Mouse (Mus musculus) hindbrain, embryonic 12.5 days (tissue): ENCODE measurements around the gene Polq. TPM values are rescaled to one million over a fixed set of nuclear protein-coding genes. Genes with fewer than 3 reads are reported as not detected.

Source experiments
- ATAC-seq: fragments of 200-750 bp; cut with Nextera tagmentation; 2 replicates; pipeline ENCODE4 v1.8.0; 2017; ENCODE audit warnings: moderate TSS enrichment; ENCODE audit not compliant: low FRiP score
- H3K27ac ChIP-seq: fragments of 300-500 bp; sonication (generic); 2 replicates; pipeline ENCODE4 v1.5.1; 2016; ENCODE audit warnings: mild to moderate bottlenecking
- H3K27me3 ChIP-seq: fragments of 300-500 bp; sonication (generic); 2 replicates; pipeline ENCODE4 v1.6.1; 2016; ENCODE audit warnings: mild to moderate bottlenecking
- H3K36me3 ChIP-seq: fragments of 300-500 bp; sonication (generic); 2 replicates; pipeline ENCODE4 v1.6.1; 2016; ENCODE audit warnings: mild to moderate bottlenecking
- H3K4me1 ChIP-seq: fragments of 300-500 bp; sonication (generic); 2 replicates; pipeline ENCODE4 v1.6.1; 2016
- H3K4me2 ChIP-seq: fragments of 300-500 bp; sonication (generic); replicated peaks from 2 replicates; pipeline ENCODE4 v1.6.1; 2016; ENCODE audit warnings: mild to moderate bottlenecking
- H3K4me3 ChIP-seq: fragments of 300-500 bp; sonication (generic); 2 replicates; pipeline ENCODE4 v1.5.1; 2016; ENCODE audit warnings: mild to moderate bottlenecking
- H3K9ac ChIP-seq: fragments of 300-500 bp; sonication (generic); 2 replicates; pipeline ENCODE4 v1.6.1; 2016; ENCODE audit warnings: mild to moderate bottlenecking, moderate library complexity
- H3K9me3 ChIP-seq: fragments of 300-500 bp; sonication (generic); replicated peaks from 2 replicates; pipeline ENCODE4 v1.6.1; 2016; ENCODE audit warnings: mild to moderate bottlenecking
- WGBS: fragments of 180-500 bp; shearing (Covaris S2); methylation state at CpG from one replicate; pipeline ENCODE4 v1.1.7; 2016; 5-methylcytosine and 5-hydroxymethylcytosine counted together
- polyA plus RNA-seq: library from polyadenylated mRNA; unstranded; fragments of >200 nt; fragmentation: Nextera tagmentation; extraction: Ambion mirVana; gene quantifications from 2 replicates; pipeline ENCODE4 v1.2.1, GENCODE M21; 2016

Gene Polq
- polyA plus RNA-seq = 7.8 and 8.6 TPM in 2 replicates

DNA sequence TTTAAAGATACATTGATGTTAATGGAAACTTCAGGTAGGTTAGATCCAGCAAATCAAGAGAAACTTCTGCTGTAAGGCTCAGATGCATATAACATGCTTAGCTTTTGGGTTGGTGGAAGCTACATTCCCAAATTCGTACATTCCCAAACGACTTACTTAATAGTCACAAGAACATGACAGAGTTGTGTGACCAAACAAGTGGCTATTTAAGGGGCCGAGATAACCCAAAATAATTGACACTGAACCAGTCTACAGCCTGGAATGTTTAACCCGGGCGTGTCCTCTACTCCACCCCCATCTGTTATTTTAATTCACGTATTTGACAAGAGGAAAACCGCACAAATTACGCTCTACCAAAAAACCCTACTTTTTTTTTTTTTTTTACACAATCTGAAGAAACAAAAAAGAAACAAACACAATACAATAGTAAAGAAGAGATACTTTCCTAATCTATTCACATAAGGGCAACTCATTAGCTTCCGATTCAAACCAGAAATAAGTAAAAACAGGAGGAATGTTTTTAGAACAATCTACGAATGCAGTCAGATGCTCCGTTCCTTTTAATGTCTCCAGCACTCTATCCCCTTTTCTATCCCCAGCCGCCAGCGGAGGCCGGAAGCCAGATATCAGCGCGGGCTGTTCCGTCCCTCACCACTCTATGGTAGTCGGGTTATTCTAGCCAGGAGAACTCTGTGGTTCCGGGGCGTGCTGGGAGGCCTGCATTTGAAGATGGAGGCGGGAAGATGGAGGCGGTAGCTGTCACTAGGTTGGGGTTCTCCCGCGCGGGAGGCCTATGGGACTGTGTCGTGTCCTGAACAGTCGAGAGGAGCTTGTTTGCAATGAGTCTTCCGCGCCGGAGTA lies at the start of gene Polq:
Gene Polq, plus strand, starts transcription at position 726 of the 861 bp plus-strand sequence.
- H3K4me1 ChIP-seq = peaks cover 9% of the 10 kb centered on the region
- H3K27me3 ChIP-seq = no peaks in the 10 kb centered on the region
- H3K27ac ChIP-seq = no peak within 1 kb of the TSS
- H3K4me2 ChIP-seq = peak within 1 kb of the TSS; percentile 96
- H3K9me3 ChIP-seq = no peaks in the 10 kb centered on the region
- WGBS = 6% methylated on average over 30 of the region's 30 CpGs
- peak within 1 kb of the TSS; percentile 77 for H3K4me3 ChIP-seq
- H3K36me3 ChIP-seq = no peaks in the 10 kb centered on the region
- H3K9ac ChIP-seq = peak within 1 kb of the TSS; percentile 72
- ATAC-seq = peak; percentile 98

- no peak for ATAC-seq
- Histone ChIP-seq H3K36me3 (no peaks in the 10 kb centered on the region), H3K4me1 (no peaks in the 10 kb centered on the region), H3K27ac (no peak overlapping the region), H3K27me3 (no peaks in the 10 kb centered on the region), H3K9me3 (no peaks in the 10 kb centered on the region), H3K9ac (no peak overlapping the region), H3K4me2 (no peak overlapping the region), H3K4me3 (no peak overlapping the region)
- 89% methylated on average over 4 of the region's 4 CpGs for WGBS
These were observed 48.2 kb upstream of the Polq start for GRCm38 (mm10) chr16:36963415-36963814.

DNA sequence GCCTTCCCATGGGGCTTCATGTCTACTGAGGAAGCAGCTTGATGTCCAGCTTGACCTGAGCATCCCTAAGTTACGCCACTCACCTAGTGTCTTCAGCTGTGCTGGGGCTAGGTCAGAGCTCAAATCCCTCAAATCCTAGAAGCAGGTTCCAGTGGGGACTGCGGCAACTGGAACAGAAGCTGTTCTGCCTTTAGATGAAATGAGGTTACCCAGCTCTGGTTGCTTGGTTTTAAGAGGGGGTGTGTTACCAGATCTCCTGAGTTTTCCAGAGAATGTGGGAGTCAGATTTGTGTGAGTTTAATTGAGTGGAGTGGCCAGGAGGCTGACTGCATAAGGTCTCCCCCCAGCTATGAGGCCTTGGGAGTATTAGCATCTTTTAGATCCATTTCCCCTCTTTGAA lies 32.5 kb upstream of the Polq start:
- Histone ChIP-seq H3K9me3 (no peaks in the 10 kb centered on the region; the same call in 1 of the 2 replicates), H3K36me3 (no peaks in the 10 kb centered on the region), H3K27ac (no peak overlapping the region), H3K4me3 (no peak overlapping the region), H3K9ac (no peak overlapping the region), H3K4me2 (no peak overlapping the region), H3K27me3 (no peaks in the 10 kb centered on the region), H3K4me1 (no peaks in the 10 kb centered on the region)
- 92% methylated on average over 2 of the region's 2 CpGs for WGBS
- ATAC-seq = no peak

DNA sequence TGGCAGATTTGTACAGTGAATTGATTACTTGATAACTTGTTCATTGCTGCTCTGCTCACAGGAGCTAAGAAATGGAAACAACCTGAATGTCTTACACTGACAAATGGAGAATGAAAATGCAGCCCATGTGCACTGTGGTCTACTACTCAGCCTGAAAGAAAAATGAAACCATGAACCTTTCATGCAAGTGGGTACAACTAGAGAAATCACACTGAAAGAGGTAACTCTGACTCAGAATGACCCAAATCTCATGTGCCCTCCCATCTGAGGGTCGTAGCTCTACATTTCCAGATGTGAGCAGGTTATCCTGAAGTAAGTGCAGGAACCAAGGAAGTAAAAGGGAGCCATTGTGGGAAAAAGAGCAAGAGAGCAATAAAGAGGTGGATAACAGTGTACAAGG lies 27.8 kb upstream of the Polq start:
- Histone ChIP-seq H3K4me2 (no peak overlapping the region), H3K27me3 (no peaks in the 10 kb centered on the region), H3K4me1 (no peaks in the 10 kb centered on the region), H3K36me3 (no peaks in the 10 kb centered on the region), H3K27ac (no peak overlapping the region), H3K4me3 (no peak overlapping the region), H3K9ac (no peak overlapping the region), H3K9me3 (no peaks in the 10 kb centered on the region; the same call in 1 of the 2 replicates)
- ATAC-seq = no peak
- 83% methylated on average over 1 of the region's 1 CpGs for WGBS

DNA sequence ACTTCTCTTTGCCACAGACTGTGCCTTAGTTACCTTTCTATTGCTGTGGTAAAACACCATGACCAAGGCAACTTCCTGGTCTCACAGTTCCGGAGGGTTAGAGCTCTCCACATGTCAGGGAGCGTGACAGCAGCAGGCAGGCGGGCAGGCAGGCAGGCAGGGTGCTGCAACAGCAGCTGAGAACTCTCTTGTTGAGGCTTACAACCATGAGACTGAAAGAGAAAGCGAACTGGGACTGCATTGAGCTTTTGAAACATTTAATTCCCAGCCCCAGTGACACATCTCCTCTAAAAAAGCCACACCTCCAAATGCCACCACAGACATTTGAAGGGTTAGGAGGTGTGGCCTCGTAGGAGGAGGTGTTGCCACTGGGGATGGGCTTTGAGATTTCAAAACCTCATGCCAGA lies 25.9 kb upstream of the Polq start:
- H3K4me3 ChIP-seq = no peak overlapping the region
- H3K36me3 ChIP-seq = no peaks in the 10 kb centered on the region
- H3K9me3 ChIP-seq = no peaks in the 10 kb centered on the region; the same call in 1 of the 2 replicates
- H3K4me1 ChIP-seq = no peaks in the 10 kb centered on the region
- no peak for ATAC-seq
- no peak overlapping the region for H3K4me2 ChIP-seq
- 64% methylated on average over 5 of the region's 5 CpGs for WGBS
- no peak overlapping the region for H3K27ac ChIP-seq
- H3K9ac ChIP-seq = no peak overlapping the region
- H3K27me3 ChIP-seq = no peaks in the 10 kb centered on the region

DNA sequence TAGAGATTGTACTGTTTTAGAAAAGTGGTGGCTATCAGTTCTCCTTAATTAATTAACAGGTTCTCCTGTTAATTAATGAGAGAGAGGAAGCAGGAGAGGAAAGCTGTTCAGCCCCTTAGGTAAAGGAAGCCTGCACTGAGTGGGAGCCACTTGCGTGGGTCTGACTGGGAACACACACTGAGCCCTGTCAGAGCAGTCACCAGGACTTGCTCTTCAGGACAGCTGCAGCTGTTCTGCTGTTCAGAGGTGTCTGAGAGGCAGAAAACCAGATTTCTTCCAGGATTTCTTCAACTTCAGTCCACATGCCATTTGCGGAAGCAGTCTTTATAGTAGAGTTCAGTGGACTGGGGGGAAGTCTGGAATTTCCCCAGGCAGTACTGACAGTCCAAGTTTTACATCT lies 24.2 kb upstream of the Polq start:
- no peaks in the 10 kb centered on the region for H3K36me3 ChIP-seq
- H3K4me1 ChIP-seq = no peaks in the 10 kb centered on the region
- no peak overlapping the region for H3K4me2 ChIP-seq
- H3K9me3 ChIP-seq = no peaks in the 10 kb centered on the region
- 64% methylated on average over 2 of the region's 2 CpGs for WGBS
- H3K27ac ChIP-seq = no peak overlapping the region
- no peaks in the 10 kb centered on the region for H3K27me3 ChIP-seq
- no peak overlapping the region for H3K9ac ChIP-seq
- no peak overlapping the region for H3K4me3 ChIP-seq
- ATAC-seq = no peak

GRCm38 (mm10) chr16:36988066-36988465 lies 23.5 kb upstream of the Polq start:
- H3K27me3 ChIP-seq = no peaks in the 10 kb centered on the region
- no peak overlapping the region for H3K4me3 ChIP-seq
- H3K4me2 ChIP-seq = no peak overlapping the region
- H3K9ac ChIP-seq = no peak overlapping the region
- H3K27ac ChIP-seq = no peak overlapping the region
- no peaks in the 10 kb centered on the region for H3K9me3 ChIP-seq
- ATAC-seq = no peak
- no peaks in the 10 kb centered on the region for H3K36me3 ChIP-seq
- no peaks in the 10 kb centered on the region for H3K4me1 ChIP-seq

GRCm38 (mm10) chr16:36989493-36989892 lies 22.1 kb upstream of the Polq start:
- Histone ChIP-seq H3K27ac (no peak overlapping the region), H3K36me3 (no peaks in the 10 kb centered on the region), H3K9ac (no peak overlapping the region), H3K4me1 (no peaks in the 10 kb centered on the region), H3K9me3 (no peaks in the 10 kb centered on the region), H3K4me3 (no peak overlapping the region), H3K27me3 (no peaks in the 10 kb centered on the region), H3K4me2 (no peak overlapping the region)
- 74% methylated on average over 8 of the region's 8 CpGs for WGBS
- ATAC-seq = no peak

DNA sequence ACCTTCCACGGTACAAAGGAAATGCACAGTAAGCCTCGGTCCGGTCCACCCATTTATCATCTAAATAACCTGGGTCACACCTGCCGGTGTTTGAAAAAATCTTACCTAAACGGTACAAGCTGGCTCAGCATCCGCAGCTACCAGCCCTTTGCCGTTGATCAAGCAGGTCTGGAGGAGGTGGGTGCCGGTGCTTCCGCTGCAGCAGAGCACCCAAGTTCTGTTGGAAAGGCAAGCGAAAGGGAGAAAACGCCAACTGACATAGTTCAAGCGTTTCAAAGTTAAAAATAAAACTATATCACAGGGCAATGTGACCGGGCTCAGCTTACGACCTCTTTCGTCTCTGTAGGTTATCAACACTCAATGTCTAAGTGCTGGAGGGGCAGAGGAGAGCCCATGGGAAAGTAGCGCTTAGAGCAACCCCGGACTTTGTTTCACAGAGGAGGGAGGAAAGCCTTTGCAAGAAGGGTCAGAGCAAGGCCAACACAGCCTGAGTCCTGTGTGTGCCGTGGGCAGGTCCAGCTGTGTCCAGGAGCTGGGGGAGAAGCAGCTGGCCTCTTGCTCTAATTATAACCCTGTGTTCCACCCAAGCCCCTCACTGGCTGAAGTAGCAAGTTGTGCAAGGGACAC lies 21.5 kb upstream of the Polq start, which contains the start of gene Fbxo40:
Gene Fbxo40, minus strand, starts transcription at position 469 of the 627 bp plus-strand sequence.
- ATAC-seq = no peak
- Histone ChIP-seq H3K36me3 (no peaks in the 10 kb centered on the region), H3K9ac (no peak within 1 kb of the TSS), H3K4me1 (no peaks in the 10 kb centered on the region), H3K27ac (no peak within 1 kb of the TSS), H3K4me3 (no peak within 1 kb of the TSS), H3K27me3 (no peaks in the 10 kb centered on the region), H3K4me2 (no peak within 1 kb of the TSS), H3K9me3 (no peaks in the 10 kb centered on the region)
- WGBS = 69% methylated on average over 18 of the region's 18 CpGs

- WGBS = 84% methylated on average over 6 of the region's 6 CpGs
- ATAC-seq = no peak
These were observed 13.9 kb upstream of the Polq start for GRCm38 (mm10) chr16:36997650-36998049.

GRCm38 (mm10) chr16:36999366-36999972 lies 12.1 kb upstream of the Polq start:
- no peaks in the 10 kb centered on the region for H3K9me3 ChIP-seq
- H3K27me3 ChIP-seq = no peaks in the 10 kb centered on the region
- H3K36me3 ChIP-seq = no peaks in the 10 kb centered on the region
- no peak overlapping the region for H3K9ac ChIP-seq
- no peak overlapping the region for H3K4me2 ChIP-seq
- H3K4me1 ChIP-seq = no peaks in the 10 kb centered on the region
- 77% methylated on average over 9 of the region's 9 CpGs for WGBS
- H3K4me3 ChIP-seq = no peak overlapping the region
- no peak for ATAC-seq
- H3K27ac ChIP-seq = no peak overlapping the region

More at GRCm38 (mm10) chr16:36997650-36998049, 13.9 kb upstream of the Polq start:
- Histone ChIP-seq H3K9me3 (no peaks in the 10 kb centered on the region), H3K27me3 (no peaks in the 10 kb centered on the region), H3K36me3 (no peaks in the 10 kb centered on the region), H3K9ac (no peak overlapping the region), H3K4me1 (no peaks in the 10 kb centered on the region), H3K27ac (no peak overlapping the region), H3K4me3 (no peak overlapping the region), H3K4me2 (no peak overlapping the region)

- Histone ChIP-seq H3K9ac (no peak overlapping the region), H3K27ac (no peak overlapping the region), H3K4me2 (no peak overlapping the region), H3K36me3 (no peaks in the 10 kb centered on the region), H3K9me3 (no peaks in the 10 kb centered on the region), H3K4me3 (no peak overlapping the region), H3K4me1 (peaks cover 9% of the 10 kb centered on the region), H3K27me3 (no peaks in the 10 kb centered on the region)
- ATAC-seq = no peak
- 71% methylated on average over 6 of the region's 6 CpGs for WGBS
These were observed 2.3 kb upstream of the Polq start for GRCm38 (mm10) chr16:37009262-37009661.
